Mouse (Mus musculus): ENCODE measurements around the gene Grin2b.

GRCm38 (mm10) chr6:136018962-136019361 is 154.3 kb downstream of the Grin2b start:
- no peak for TF ChIP-seq CTCF (IDR thresholded peaks at IDR 0.05; ENCODE audit: borderline replicate concordance, insufficient read depth, low read length)
- no peak for TF ChIP-seq POLR2A (IDR thresholded peaks at IDR 0.05; ENCODE audit: low read depth, low read length)
